Mouse (Mus musculus) cortical plate, adult 2 months (tissue): ENCODE measurements around the gene Alkbh1. TPM values are rescaled to one million over a fixed set of nuclear protein-coding genes. Genes with fewer than 3 reads are reported as not detected.

Source experiments
- H3K27ac ChIP-seq: fragments of 200-500 bp; 2 replicates; pipeline ENCODE4 v1.5.1; 2012; ENCODE audit warnings: low read length, control low read depth, inconsistent platforms; ENCODE audit not compliant: insufficient read depth
- H3K4me1 ChIP-seq: fragments of 200-500 bp; 2 replicates; pipeline ENCODE4 v1.6.1; 2011; ENCODE audit warnings: low read length; ENCODE audit not compliant: control insufficient read depth, insufficient read depth
- H3K4me3 ChIP-seq: fragments of 200-500 bp; 2 replicates; pipeline ENCODE4 v1.5.1; 2011; ENCODE audit warnings: mild to moderate bottlenecking, low read length, control low read depth; ENCODE audit not compliant: insufficient read depth
- CTCF ChIP-seq: fragments of 200-500 bp; IDR thresholded peaks from 2 replicates; pipeline ENCODE4 v1.5.1; 2011; ENCODE audit warnings: mild to moderate bottlenecking, control low read depth, low read length; ENCODE audit not compliant: insufficient read depth; ENCODE audit errors: extremely low read depth
- POLR2A ChIP-seq: fragments of 200-500 bp; IDR thresholded peaks from 2 replicates; pipeline ENCODE4 v1.6.1; 2011; ENCODE audit warnings: mild to moderate bottlenecking, low read length, control low read depth; ENCODE audit not compliant: insufficient read depth; ENCODE audit errors: extremely low read depth
- polyA plus RNA-seq: library from polyadenylated mRNA; depleted of rRNA; stranded (reverse); fragments of >200 nt; gene quantifications from 2 replicates; pipeline ENCODE4 v1.2.3, GENCODE M21; 2012

Alkbh1 gene
- polyA plus RNA-seq, 1 experiment, result 17.4 TPM

GRCm38 (mm10) chr12:87419974-87420485, 23.8 kb downstream of the Alkbh1 start:
- H3K27ac ChIP-seq, result no peak overlapping the region
- H3K4me3 ChIP-seq, result no peak overlapping the region
- TF ChIP-seq POLR2A (no peak), CTCF (no peak)
- H3K4me1 ChIP-seq, result no peaks in the 10 kb centered on the region

GRCm38 (mm10) chr12:87418921-87419320, 24.9 kb downstream of the Alkbh1 start:
- H3K4me3 ChIP-seq, result no peak overlapping the region
- no peak overlapping the region for H3K27ac ChIP-seq
- TF ChIP-seq POLR2A (no peak), CTCF (no peak)
- H3K4me1 ChIP-seq, result no peaks in the 10 kb centered on the region

GRCm38 (mm10) chr12:87416690-87417089, 27.1 kb downstream of the Alkbh1 start:
- H3K4me1 ChIP-seq, result no peaks in the 10 kb centered on the region
- TF ChIP-seq POLR2A, result no peak
- peak; percentile 77 for TF ChIP-seq CTCF
- H3K27ac ChIP-seq, result no peak overlapping the region
- H3K4me3 ChIP-seq, result no peak overlapping the region

- Histone ChIP-seq H3K4me3 (no peak overlapping the region), H3K4me1 (no peaks in the 10 kb centered on the region), H3K27ac (no peak overlapping the region)
- TF ChIP-seq POLR2A (no peak), CTCF (no peak)
Observed at GRCm38 (mm10) chr12:87415358-87415757, 28.5 kb downstream of the Alkbh1 start.

GRCm38 (mm10) chr12:87413179-87413790, 30.5 kb downstream of the Alkbh1 start:
- Histone ChIP-seq H3K4me1 (no peaks in the 10 kb centered on the region), H3K27ac (no peak overlapping the region), H3K4me3 (no peak overlapping the region)
- TF ChIP-seq POLR2A (no peak), CTCF (peak; percentile 88)

- no peak for TF ChIP-seq POLR2A
- no peak for TF ChIP-seq CTCF
- 0 out of 2 replicates have a peak, but pooled peaks cover 1% of the 10 kb centered on the region for H3K4me1 ChIP-seq
Observed at GRCm38 (mm10) chr12:87410999-87411398, 32.8 kb downstream of the Alkbh1 start.

GRCm38 (mm10) chr12:87409123-87409522, 34.7 kb downstream of the Alkbh1 start:
- TF ChIP-seq POLR2A (no peak), CTCF (no peak)
- Histone ChIP-seq H3K4me3 (no peak overlapping the region), H3K27ac (no peak overlapping the region), H3K4me1 (0 out of 2 replicates have a peak, but pooled peaks cover 1% of the 10 kb centered on the region)

More at GRCm38 (mm10) chr12:87410999-87411398, 32.8 kb downstream of the Alkbh1 start:
- Histone ChIP-seq H3K27ac (no peak overlapping the region), H3K4me3 (no peak overlapping the region)

- H3K4me1 ChIP-seq, result 0 out of 2 replicates have a peak, but pooled peaks cover 1% of the 10 kb centered on the region
- no peak overlapping the region for H3K27ac ChIP-seq
- TF ChIP-seq CTCF (no peak), POLR2A (no peak)
- no peak overlapping the region for H3K4me3 ChIP-seq
Observed at GRCm38 (mm10) chr12:87407869-87408605, 35.8 kb downstream of the Alkbh1 start.

GRCm38 (mm10) chr12:87405721-87406120, 38.1 kb downstream of the Alkbh1 start:
- no peak overlapping the region for H3K27ac ChIP-seq
- TF ChIP-seq CTCF (no peak), POLR2A (no peak)
- no peak overlapping the region for H3K4me3 ChIP-seq
- H3K4me1 ChIP-seq, result 0 out of 2 replicates have a peak, but pooled peaks cover 1% of the 10 kb centered on the region
